ENCODE assay signal across 23 mouse cellular contexts in genomic region chr9:20731797-20732196, GRCm38 (mm10). TPM values are rescaled to one million over a fixed set of nuclear protein-coding genes. Genes with fewer than 3 reads are reported as not detected.
"Had no signal": no experiment of that assay in that cellular context is flagged by ENCODE, and none has a peak within 500 bp of the region (broad histone marks: within the 10 kb centered on the region; RNA-seq: fewer than 3 reads in every experiment).

No protein-coding gene starts in this region.

- H3K27ac ChIP-seq: liver, embryonic 14.5 days; lung, embryonic 15.5 days; midbrain, embryonic 10.5 days; midbrain, embryonic 12.5 days; neural tube, embryonic 13.5 days; neural tube, embryonic 15.5 days had no signal

- H3K36me3 ChIP-seq: lung, embryonic 15.5 days; midbrain, embryonic 10.5 days; midbrain, embryonic 12.5 days; neural tube, embryonic 13.5 days; neural tube, embryonic 15.5 days had no signal

- H3K9me3 ChIP-seq: lung, embryonic 15.5 days; midbrain, embryonic 10.5 days; midbrain, embryonic 12.5 days; neural tube, embryonic 13.5 days; neural tube, embryonic 15.5 days had no signal

- H3K9ac ChIP-seq: liver, embryonic 14.5 days; lung, embryonic 15.5 days; midbrain, embryonic 12.5 days; neural tube, embryonic 13.5 days; neural tube, embryonic 15.5 days had no signal

- DNase-seq: lung, adult 2 months; lung, postnatal 14 days; lung, postnatal 4 days; midbrain, embryonic 14.5 days; retina, postnatal 1 day; right cerebral cortex, adult 18-20 months; right cerebral cortex, postnatal 25 days; right cerebral cortex, postnatal 4 days; spleen, adult 18-20 months; thymus, adult 18-20 months; thymus, postnatal 14 days; thymus, postnatal 36 days had no signal

- H3K4me2 ChIP-seq: lung, embryonic 15.5 days; midbrain, embryonic 12.5 days; neural tube, embryonic 13.5 days; neural tube, embryonic 15.5 days had no signal

- H3K4me3 ChIP-seq: lung, embryonic 15.5 days; midbrain, embryonic 10.5 days; midbrain, embryonic 12.5 days; myocyte; neural tube, embryonic 13.5 days; neural tube, embryonic 15.5 days had no signal

- ATAC-seq: lung, postnatal 0 days; midbrain, embryonic 16.5 days had no signal

RNA-seq across cellular contexts. Expression of gene Olfm2, which starts 14.4 kb away (rescaled TPM):
- total RNA-seq: megakaryocyte, adult 5-6 weeks; megakaryocyte-erythroid progenitor cell, adult 5-6 weeks had no signal
